Mouse (Mus musculus) heart, adult 2 months (tissue): ENCODE results near the gene Hist2h2aa2. TPM values are rescaled to one million over a fixed set of nuclear protein-coding genes. Genes with fewer than 3 reads are reported as not detected.

Experiments
- DNase-seq, 2 experiments: peaks; one replicate each; pipeline ENCODE4 v3.0.0; 2021
- H3K27ac ChIP-seq: fragments of 200-600 bp; 2 replicates; pipeline ENCODE4 v1.8.1; 2022
- H3K27me3 ChIP-seq: fragments of 200-500 bp; 2 replicates; pipeline ENCODE4 v1.6.1; 2012; ENCODE audit warnings: mild to moderate bottlenecking, low read length, inconsistent platforms, mixed read lengths; ENCODE audit not compliant: control insufficient read depth, insufficient read depth
- H3K36me3 ChIP-seq: fragments of 200-500 bp; 2 replicates; pipeline ENCODE4 v1.6.1; 2012; ENCODE audit warnings: low read length, inconsistent platforms; ENCODE audit not compliant: control insufficient read depth, insufficient read depth
- H3K4me1 ChIP-seq: fragments of 200-500 bp; 2 replicates; pipeline ENCODE4 v1.6.1; 2011; ENCODE audit warnings: low read length; ENCODE audit not compliant: control insufficient read depth, insufficient read depth
- H3K4me3 ChIP-seq: fragments of 200-600 bp; 2 replicates; pipeline ENCODE4 v1.8.1; 2022
- H3K79me2 ChIP-seq: fragments of 200-500 bp; replicated peaks from 2 replicates; pipeline ENCODE4 v1.6.1; 2012; ENCODE audit warnings: mild to moderate bottlenecking, inconsistent platforms, low read length, moderate library complexity, mixed read lengths; ENCODE audit not compliant: control insufficient read depth, insufficient read depth
- H3K9ac ChIP-seq: fragments of 200-500 bp; 2 replicates; pipeline ENCODE4 v1.6.1; 2012; ENCODE audit warnings: low read depth, mild to moderate bottlenecking, control low read depth, inconsistent platforms, low read length, mixed read lengths
- CTCF ChIP-seq: fragments of 200-600 bp; IDR thresholded peaks from 2 replicates; pipeline ENCODE4 v1.8.1; 2022; ENCODE audit warnings: antibody characterized with exemption, mild to moderate bottlenecking, moderate library complexity
- EP300 ChIP-seq: fragments of 200-500 bp; IDR thresholded peaks from 2 replicates; pipeline ENCODE4 v1.6.1; 2011; ENCODE audit warnings: low read depth, low read length, control low read depth; ENCODE audit not compliant: insufficient read depth
- POLR2A ChIP-seq: fragments of 200-500 bp; IDR thresholded peaks from 2 replicates; pipeline ENCODE4 v1.6.1; 2011; ENCODE audit warnings: mild to moderate bottlenecking, low read depth, low read length, control low read depth; ENCODE audit not compliant: insufficient read depth
- WGBS: fragments of 180-500 bp; shearing (Covaris S2); methylation state at CpG from one replicate; pipeline ENCODE4 v1.1.7; 2018; 5-methylcytosine and 5-hydroxymethylcytosine counted together
- intact Hi-C: fragments of 180-260 bp; cut with DNase I; formaldehyde crosslinking; loops from one replicate; pipeline ENCODE4 v1.15.1; 2025
- polyA plus RNA-seq: library from polyadenylated mRNA; depleted of rRNA; stranded (reverse); fragments of >200 nt; gene quantifications from 2 replicates; pipeline ENCODE4 v1.2.3, GENCODE M21; 2012
- total RNA-seq, 2 experiments: library from RNA; stranded (reverse); gene quantifications; 2 replicates each; pipeline ENCODE4 v1.2.3; 2021

Hist2h2aa2 gene
- total and polyA plus RNA-seq, 3 experiments = 73.5 to 218 (median 189) TPM

- Histone ChIP-seq H3K27me3 (no peaks in the 10 kb centered on the region), H3K36me3 (no peaks in the 10 kb centered on the region; the same call in 1 of the 2 replicates), H3K4me1 (peaks cover 2% of the 10 kb centered on the region; the same call in 1 of the 2 replicates), H3K79me2 (no peaks in the 10 kb centered on the region), H3K9ac (no peak overlapping the region), H3K4me3 (no peak overlapping the region), H3K27ac (no peak overlapping the region)
- intact Hi-C loops = no loop called here
- TF ChIP-seq POLR2A (no peak), CTCF (no peak), EP300 (no peak)
- 49% methylated on average over 5 of the region's 5 CpGs for WGBS
- no peak for DNase-seq
These were observed 16.0 kb upstream of the Hist2h2aa2 start for GRCm38 (mm10) chr3:96255926-96256593.

GRCm38 (mm10) chr3:96254683-96255355 lies 14.7 kb upstream of the Hist2h2aa2 start:
- Histone ChIP-seq H3K27ac (no peak overlapping the region), H3K36me3 (no peaks in the 10 kb centered on the region), H3K79me2 (no peaks in the 10 kb centered on the region), H3K4me3 (no peak overlapping the region), H3K4me1 (peaks cover 2% of the 10 kb centered on the region; the same call in 1 of the 2 replicates), H3K27me3 (no peaks in the 10 kb centered on the region), H3K9ac (no peak overlapping the region)
- intact Hi-C loops = no loop called here
- WGBS = 65% methylated on average over 10 of the region's 10 CpGs
- no peak for DNase-seq
- no peak for TF ChIP-seq POLR2A
- TF ChIP-seq CTCF = no peak

- Histone ChIP-seq H3K4me1 (peaks cover 2% of the 10 kb centered on the region; the same call in 1 of the 2 replicates), H3K36me3 (peaks cover 2% of the 10 kb centered on the region; the same call in 1 of the 2 replicates), H3K79me2 (no peaks in the 10 kb centered on the region), H3K9ac (no peak overlapping the region), H3K27me3 (no peaks in the 10 kb centered on the region), H3K4me3 (no peak overlapping the region), H3K27ac (no peak overlapping the region)
- WGBS = 83% methylated on average over 3 of the region's 3 CpGs
- no peak for DNase-seq
- intact Hi-C loops = no loop called here
- TF ChIP-seq CTCF = no peak
These were observed 11.7 kb upstream of the Hist2h2aa2 start for GRCm38 (mm10) chr3:96251787-96252186.

GRCm38 (mm10) chr3:96250890-96251289 lies 10.8 kb upstream of the Hist2h2aa2 start:
- intact Hi-C loops = no loop called here
- no peaks in the 10 kb centered on the region for H3K4me1 ChIP-seq
- TF ChIP-seq CTCF = no peak
- no peak for TF ChIP-seq EP300
- no peak for TF ChIP-seq POLR2A
- no peak overlapping the region for H3K27ac ChIP-seq
- H3K79me2 ChIP-seq = no peaks in the 10 kb centered on the region
- H3K9ac ChIP-seq = no peak overlapping the region
- 71% methylated on average over 3 of the region's 3 CpGs for WGBS
- no peak overlapping the region for H3K4me3 ChIP-seq
- peaks cover 2% of the 10 kb centered on the region; the same call in 1 of the 2 replicates for H3K36me3 ChIP-seq
- no peak for DNase-seq
- H3K27me3 ChIP-seq = no peaks in the 10 kb centered on the region

GRCm38 (mm10) chr3:96249034-96249345 lies 8.9 kb upstream of the Hist2h2aa2 start:
- TF ChIP-seq POLR2A (no peak), EP300 (no peak), CTCF (no peak)
- Histone ChIP-seq H3K27me3 (no peaks in the 10 kb centered on the region), H3K27ac (no peak overlapping the region), H3K36me3 (peaks cover 2% of the 10 kb centered on the region; the same call in 1 of the 2 replicates), H3K4me1 (peaks cover 3% of the 10 kb centered on the region), H3K4me3 (no peak overlapping the region), H3K9ac (no peak overlapping the region), H3K79me2 (no peaks in the 10 kb centered on the region)
- intact Hi-C loops = loop anchor here (1.0 kb wide), 1 partner anchor 10 kb away; no protein-coding TSS in a partner anchor
- no peak for DNase-seq
- 63% methylated on average over 4 of the region's 4 CpGs for WGBS
